8 mouse cellular contexts compared by ENCODE assay signal in the genomic region with DNA sequence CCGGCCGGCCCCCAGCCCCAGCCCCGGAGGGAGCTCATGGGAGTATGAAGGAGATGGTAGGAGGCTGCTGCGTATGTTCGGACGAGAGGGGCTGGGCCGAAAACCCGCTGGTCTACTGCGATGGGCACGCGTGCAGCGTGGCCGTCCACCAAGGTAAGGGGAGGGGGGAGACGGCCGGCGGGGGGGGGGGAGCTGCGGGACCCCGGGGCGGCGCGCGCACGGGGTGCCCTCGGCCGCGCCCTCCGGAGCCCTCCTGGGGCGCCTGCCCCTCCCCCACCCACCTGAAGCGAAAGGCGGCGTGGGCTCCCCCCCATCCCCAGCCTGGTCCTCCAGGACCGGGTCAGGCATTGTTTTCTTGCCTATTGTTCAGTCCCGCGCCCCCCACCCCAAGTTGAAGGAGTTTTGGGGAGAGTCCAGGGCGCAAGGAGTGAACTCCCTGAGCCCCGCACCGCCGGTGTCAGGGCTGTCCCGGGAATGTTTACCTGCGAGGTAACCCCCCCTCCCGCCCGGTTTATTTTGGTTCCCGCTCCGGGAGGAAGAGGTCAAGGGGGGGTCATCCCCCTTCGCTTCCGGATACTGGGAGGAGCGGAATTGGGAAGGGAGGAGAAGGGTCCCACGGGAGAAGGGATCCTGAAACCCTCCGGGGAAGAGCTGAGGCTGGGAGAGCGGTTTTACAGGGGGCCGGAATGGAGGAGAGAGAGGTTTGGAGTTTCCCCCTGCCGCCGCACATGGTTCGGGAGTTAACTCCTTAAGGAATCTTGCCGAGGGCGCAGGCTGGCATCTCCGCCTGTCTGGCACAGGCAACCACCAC. TPM values are rescaled to one million over a fixed set of nuclear protein-coding genes. Genes with fewer than 3 reads are reported as not detected.
A peak's percentile ranks its signal among the peaks of the same experiment; 100 is the strongest.
DNase-seq lines count a peak whose midpoint lies in the region; ATAC-seq and TF ChIP-seq lines count a peak whose summit lies in the region.

No protein-coding gene starts in this region.

- TF ChIP-seq POLR2A in brain, embryonic 14.5 days (IDR thresholded peaks at IDR 0.05; ENCODE audit: borderline replicate concordance, extremely low read depth, insufficient read depth, insufficient read length, poor library complexity, severe bottlenecking) = no peak
- no peak for TF ChIP-seq POLR2A in lung, adult 2 months (IDR thresholded peaks at IDR 0.05; ENCODE audit: borderline replicate concordance, extremely low read depth, low read depth, low read length)

- WGBS in forebrain, postnatal 0 days = under 1% methylated on average over 44 of the region's 57 CpGs
- under 1% methylated on average over 29 of the region's 57 CpGs for WGBS in intestine, embryonic 15.5 days
- WGBS in lung, adult 2 months = under 1% methylated on average over 37 of the region's 57 CpGs

- peak overlapping the region; percentile 66 for H3K27ac ChIP-seq in forebrain, postnatal 0 days (ENCODE audit: low read depth, low read length)
- H3K27ac ChIP-seq in intestine, embryonic 15.5 days = peak overlapping the region; percentile 92

- ATAC-seq in cerebellum, adult (ENCODE audit: insufficient number of reproducible peaks, low FRiP score, low TSS enrichment) = no peak
- peak; percentile 15; the same call in 1 of the 2 replicates for ATAC-seq in forebrain, postnatal 0 days
- no peak for ATAC-seq in intestine, embryonic 15.5 days

- H3K9me3 ChIP-seq in forebrain, postnatal 0 days (ENCODE audit: low read length) = no peaks in the 10 kb centered on the region
- no peaks in the 10 kb centered on the region for H3K9me3 ChIP-seq in intestine, embryonic 15.5 days

- peaks cover 6% of the 10 kb centered on the region for H3K36me3 ChIP-seq in forebrain, postnatal 0 days (ENCODE audit: insufficient read depth)
- peaks cover 19% of the 10 kb centered on the region for H3K36me3 ChIP-seq in intestine, embryonic 15.5 days
- peaks cover 10% of the 10 kb centered on the region for H3K36me3 ChIP-seq in splenic B cell, adult 2 months (ENCODE audit: control insufficient read depth, insufficient read depth, low read length, poor library complexity, severe bottlenecking)

- peak overlapping the region; percentile 79 for H3K4me3 ChIP-seq in forebrain, postnatal 0 days (ENCODE audit: low read depth, low read length)
- H3K4me3 ChIP-seq in intestine, embryonic 15.5 days (replicated peaks) = peak overlapping the region; percentile 90
- peak overlapping the region; percentile 87 for H3K4me3 ChIP-seq in lung, adult 2 months (replicated peaks; ENCODE audit: extremely low read depth, low read depth, low read length)

- peak; percentile 71 for DNase-seq in cerebellum, adult 11-12 months
- DNase-seq in brain, embryonic 14.5 days (ENCODE audit: low read depth) = peak; percentile 78
- peak; percentile 58 for DNase-seq in forebrain, postnatal 0 days
- DNase-seq in lung, adult 2 months = peak; percentile 70
- peak; percentile 43 for DNase-seq in splenic B cell, adult 2 months (ENCODE audit: low read depth, low spot score)
- no peak for DNase-seq in frontal cortex, adult 2 months (ENCODE audit: extremely low spot score in 1 of 2, low spot score in 1 of 2)

- H3K9ac ChIP-seq in forebrain, postnatal 0 days = peak overlapping the region; percentile 68
- H3K9ac ChIP-seq in intestine, embryonic 15.5 days = peak overlapping the region; percentile 84

- 0 out of 2 replicates have a peak, but pooled peaks cover 7% of the 10 kb centered on the region for H3K27me3 ChIP-seq in forebrain, postnatal 0 days (ENCODE audit: insufficient read depth, low read length)
- peaks cover 5% of the 10 kb centered on the region; the same call in 1 of the 2 replicates for H3K27me3 ChIP-seq in intestine, embryonic 15.5 days (replicated peaks)
- H3K27me3 ChIP-seq in splenic B cell, adult 2 months (ENCODE audit: control insufficient read depth, insufficient read depth, low read length, poor library complexity, severe bottlenecking) = no peaks in the 10 kb centered on the region

- H3K4me2 ChIP-seq in forebrain, postnatal 0 days (ENCODE audit: low read depth) = peak overlapping the region; percentile 81
- peak overlapping the region; percentile 87 for H3K4me2 ChIP-seq in intestine, embryonic 15.5 days (replicated peaks)

- TF ChIP-seq CTCF in brain, embryonic 14.5 days (IDR thresholded peaks at IDR 0.05; ENCODE audit: borderline replicate concordance, extremely low read depth, insufficient read depth, insufficient read length) = no peak
- no peak for TF ChIP-seq CTCF in forebrain, postnatal 0 days (IDR thresholded peaks at IDR 0.05; ENCODE audit: low read depth)
- TF ChIP-seq CTCF in lung, adult 2 months (IDR thresholded peaks at IDR 0.05; ENCODE audit: insufficient read depth, low read length) = no peak

- peaks cover 14% of the 10 kb centered on the region; the same call in 1 of the 2 replicates for H3K4me1 ChIP-seq in forebrain, postnatal 0 days (ENCODE audit: insufficient read depth)
- H3K4me1 ChIP-seq in intestine, embryonic 15.5 days (replicated peaks) = peaks cover 41% of the 10 kb centered on the region
- H3K4me1 ChIP-seq in lung, adult 2 months (ENCODE audit: control insufficient read depth, insufficient read depth, low read length) = peaks cover 11% of the 10 kb centered on the region

RNA-seq across cellular contexts. Expression of a gene that starts 0.5 kb away (rescaled TPM):
- 40.8 and 49.6 TPM in 2 replicates for polyA plus RNA-seq in brain, embryonic 14.5 days (2012; rRNA removed)
- 42.2 and 48.1 TPM in 2 replicates for total RNA-seq in forebrain, postnatal 0 days (2014; rRNA removed)
- polyA plus RNA-seq in forebrain, postnatal 0 days (2015; fragmentation: Nextera tagmentation; extraction: Ambion mirVana) = 1.7 TPM in 2 replicates
- polyA plus RNA-seq in intestine, embryonic 15.5 days (2015; fragmentation: Nextera tagmentation; extraction: Ambion mirVana) = 1.9 and 2.4 TPM in 2 replicates
- polyA plus RNA-seq in lung, adult 2 months (2012; rRNA removed) = 65.9 and 79.6 TPM in 2 replicates
- polyA plus RNA-seq in frontal cortex, adult 2 months (2012; rRNA removed) = 74.9 and 84.0 TPM in 2 replicates

RNA-seq across cellular contexts. Expression of a gene that starts 21.9 kb away (rescaled TPM):
- 13.1 and 13.5 TPM in 2 replicates for polyA plus RNA-seq in brain, embryonic 14.5 days (2012; rRNA removed)
- 14.4 and 15.5 TPM in 2 replicates for total RNA-seq in forebrain, postnatal 0 days (2014; rRNA removed)
- 27.2 and 27.8 TPM in 2 replicates for polyA plus RNA-seq in forebrain, postnatal 0 days (2015; fragmentation: Nextera tagmentation; extraction: Ambion mirVana)
- 79.9 and 93.0 TPM in 2 replicates for polyA plus RNA-seq in intestine, embryonic 15.5 days (2015; fragmentation: Nextera tagmentation; extraction: Ambion mirVana)
- 26.4 and 34.0 TPM in 2 replicates for polyA plus RNA-seq in lung, adult 2 months (2012; rRNA removed)
- polyA plus RNA-seq in frontal cortex, adult 2 months (2012; rRNA removed) = 51.9 and 54.8 TPM in 2 replicates

RNA-seq across cellular contexts. Expression of a gene that starts 34.2 kb away (rescaled TPM):
- 7.0 and 9.9 TPM in 2 replicates for polyA plus RNA-seq in brain, embryonic 14.5 days (2012; rRNA removed)
- 5.0 and 6.8 TPM in 2 replicates for total RNA-seq in forebrain, postnatal 0 days (2014; rRNA removed)
- 3.6 and 4.1 TPM in 2 replicates for polyA plus RNA-seq in forebrain, postnatal 0 days (2015; fragmentation: Nextera tagmentation; extraction: Ambion mirVana)
- 2.7 and 3.7 TPM in 2 replicates for polyA plus RNA-seq in intestine, embryonic 15.5 days (2015; fragmentation: Nextera tagmentation; extraction: Ambion mirVana)
- 6.4 and 12.3 TPM in 2 replicates for polyA plus RNA-seq in lung, adult 2 months (2012; rRNA removed)
- 49.4 and 65.0 TPM in 2 replicates for polyA plus RNA-seq in frontal cortex, adult 2 months (2012; rRNA removed)

RNA-seq across cellular contexts. Expression of a gene that starts 36.6 kb away (rescaled TPM):
- 175 and 188 TPM in 2 replicates for polyA plus RNA-seq in brain, embryonic 14.5 days (2012; rRNA removed)
- total RNA-seq in forebrain, postnatal 0 days (2014; rRNA removed) = 13.0 and 21.9 TPM in 2 replicates
- polyA plus RNA-seq in forebrain, postnatal 0 days (2015; fragmentation: Nextera tagmentation; extraction: Ambion mirVana) = 10.0 and 12.6 TPM in 2 replicates
- 12.7 and 12.8 TPM in 2 replicates for polyA plus RNA-seq in intestine, embryonic 15.5 days (2015; fragmentation: Nextera tagmentation; extraction: Ambion mirVana)
- 65.9 and 81.9 TPM in 2 replicates for polyA plus RNA-seq in lung, adult 2 months (2012; rRNA removed)
- 74.6 and 83.8 TPM in 2 replicates for polyA plus RNA-seq in frontal cortex, adult 2 months (2012; rRNA removed)

RNA-seq across cellular contexts. Expression of a gene that starts 39.5 kb away (rescaled TPM):
- polyA plus RNA-seq in brain, embryonic 14.5 days (2012; rRNA removed) = 356 and 525 TPM in 2 replicates
- total RNA-seq in forebrain, postnatal 0 days (2014; rRNA removed) = 322 and 350 TPM in 2 replicates
- 499 and 621 TPM in 2 replicates for polyA plus RNA-seq in forebrain, postnatal 0 days (2015; fragmentation: Nextera tagmentation; extraction: Ambion mirVana)
- polyA plus RNA-seq in intestine, embryonic 15.5 days (2015; fragmentation: Nextera tagmentation; extraction: Ambion mirVana) = 426 and 480 TPM in 2 replicates
- polyA plus RNA-seq in lung, adult 2 months (2012; rRNA removed) = 214 and 264 TPM in 2 replicates
- 241 and 243 TPM in 2 replicates for polyA plus RNA-seq in frontal cortex, adult 2 months (2012; rRNA removed)

Comparison
In these comparisons a context has a peak if more than half of its experiments do, and no peak if none do; other contexts are left out.
1. DNase-seq: peak in cerebellum, adult 11-12 months (single experiment), brain, embryonic 14.5 days (single experiment), forebrain, postnatal 0 days (single experiment), lung, adult 2 months (single experiment) and splenic B cell, adult 2 months (single experiment); none in frontal cortex, adult 2 months (0 of 2).
2. RNA of a gene that starts 0.5 kb away (polyA plus RNA-seq): 74.9 to 84.0 TPM in frontal cortex, adult 2 months, 65.9 to 79.6 TPM in lung, adult 2 months and 40.8 to 49.6 TPM in brain, embryonic 14.5 days; 1.9 to 2.4 TPM in intestine, embryonic 15.5 days and 1.7 TPM in forebrain, postnatal 0 days; every median in the first group is over 10 times any median in the second.
3. Peak in every context shown above with its lines, with median percentiles within 50 percentile points of each other: H3K4me3 ChIP-seq.